15 mouse cellular contexts compared by ENCODE assay signal in genomic region chr5:33587498-33588058, GRCm38 (mm10).
"Had no signal": no experiment of that assay in that cellular context is flagged by ENCODE, and none has a peak within 500 bp of the region (broad histone marks: within the 10 kb centered on the region; RNA-seq: fewer than 3 reads in every experiment).

No protein-coding gene starts in this region.

- H3K36me3 ChIP-seq: limb, embryonic 15.5 days; liver, embryonic 12.5 days; midbrain, embryonic 12.5 days; stomach, embryonic 15.5 days had no signal

- H3K9me3 ChIP-seq: limb, embryonic 15.5 days; liver, embryonic 12.5 days; megakaryocyte, embryonic 14.5 days; midbrain, embryonic 12.5 days; stomach, embryonic 15.5 days had no signal

- H3K4me1 ChIP-seq: limb, embryonic 15.5 days; liver, embryonic 12.5 days; midbrain, embryonic 12.5 days; stomach, embryonic 15.5 days had no signal

- H3K4me2 ChIP-seq: limb, embryonic 15.5 days; liver, embryonic 12.5 days; lung, embryonic 14.5 days; midbrain, embryonic 12.5 days; stomach, embryonic 15.5 days had no signal

- H3K9ac ChIP-seq: limb, embryonic 15.5 days; liver, embryonic 12.5 days; lung, embryonic 14.5 days; midbrain, embryonic 12.5 days; stomach, embryonic 15.5 days had no signal

- H3K4me3 ChIP-seq: limb, embryonic 15.5 days; liver, embryonic 12.5 days; megakaryocyte, embryonic 14.5 days; midbrain, embryonic 12.5 days; myocyte; stomach, embryonic 15.5 days had no signal

- H3K27me3 ChIP-seq: stomach, embryonic 15.5 days had no signal

- H3K27ac ChIP-seq: limb, embryonic 15.5 days; liver, embryonic 12.5 days; macrophage; midbrain, embryonic 12.5 days; stomach, embryonic 15.5 days had no signal

- ATAC-seq: liver, embryonic 12.5 days had no signal

- DNase-seq: kidney, adult 11 months; kidney, adult 9 months; kidney, postnatal 10 days; lung, embryonic 14.5 days; lung, postnatal 10 days; right cerebral cortex, postnatal 14 days; thymus, adult 2 months; thymus, postnatal 25 days had no signal
